Mouse (Mus musculus) frontal cortex, postnatal 10 days (tissue): ENCODE measurements around the gene Oog1.
"Not testable (repeated sequence)": the region's sequence is repeated elsewhere in the genome, so short reads cannot be mapped to it uniquely, and the experiment has no call there.

ENCODE experiments used
- DNase-seq, 2 experiments: peaks; one replicate each; pipeline ENCODE4 v3.0.0; 2022; ENCODE audit warnings: low spot score in 2 of 2, mixed read lengths in 1 of 2

Oog1 gene

DNA sequence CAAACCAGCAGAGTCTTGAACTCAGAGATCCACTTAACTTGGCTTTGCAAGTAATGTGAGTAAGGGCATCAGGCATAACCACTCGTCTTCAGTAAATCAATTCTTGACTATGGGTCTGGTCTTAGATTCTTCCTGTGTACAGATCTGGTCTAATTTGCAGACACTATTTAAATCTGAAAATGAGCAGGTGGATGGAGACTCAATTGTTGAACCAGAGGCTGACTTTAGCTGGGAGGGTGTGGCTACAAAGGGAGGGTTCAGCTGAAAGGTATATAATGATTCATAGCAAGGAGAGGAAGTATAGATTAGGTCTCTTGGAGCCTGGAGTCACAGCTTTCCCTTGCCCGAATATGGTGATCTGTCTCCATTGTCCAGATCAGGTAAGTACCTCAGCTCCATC lies at the start of gene Oog1:
Oog1 (plus strand) TSS at position 301 of the 400 bp plus-strand sequence.
- DNase-seq, result not testable (repeated sequence)

- DNase-seq, result not testable (repeated sequence)
These were observed 1.1 kb upstream of the Oog1 start for GRCm38 (mm10) chr12:87601388-87601787.

GRCm38 (mm10) chr12:87618569-87618968 lies 16.1 kb downstream of the Oog1 start, which contains the start of gene Gm4027:
Gene Gm4027 (plus strand): TSS chr12:87618869.
- DNase-seq, result not testable (repeated sequence)

- DNase-seq, result not testable (repeated sequence)
These were observed 42.0 kb downstream of the Oog1 start, which contains the start of gene Gm16381 for GRCm38 (mm10) chr12:87644520-87644919. Gene Gm16381 (minus strand): TSS chr12:87644620.

GRCm38 (mm10) chr12:87652916-87653703 lies 50.6 kb downstream of the Oog1 start:
- not testable (repeated sequence) for DNase-seq
